Mouse (Mus musculus): ENCODE data around the gene Ccdc190.
A peak's percentile ranks its signal among the peaks of the same experiment; 100 is the strongest.

The Ccdc190 gene

GRCm38 (mm10) chr1:169932122-169932746 is 3.8 kb downstream of the Ccdc190 start:
- no peak for DNase-seq (ENCODE audit: extremely low spot score, low read depth, low spot score)

- DNase-seq (ENCODE audit: extremely low spot score, low read depth, low spot score) = no peak
These were observed 5.7 kb downstream of the Ccdc190 start for GRCm38 (mm10) chr1:169934005-169934725.

GRCm38 (mm10) chr1:169939345-169939744 is 10.9 kb downstream of the Ccdc190 start:
- no peak for DNase-seq (ENCODE audit: extremely low spot score, low read depth, low spot score)

GRCm38 (mm10) chr1:169946004-169946403 is 17.6 kb downstream of the Ccdc190 start:
- DNase-seq (ENCODE audit: extremely low spot score, low read depth, low spot score) = no peak

- no peak for DNase-seq (ENCODE audit: extremely low spot score, low read depth, low spot score)
These were observed 19.2 kb downstream of the Ccdc190 start for GRCm38 (mm10) chr1:169947654-169948053.

GRCm38 (mm10) chr1:169948280-169948679 is 19.8 kb downstream of the Ccdc190 start:
- DNase-seq (ENCODE audit: extremely low spot score, low read depth, low spot score) = no peak

- DNase-seq (ENCODE audit: extremely low spot score, low read depth, low spot score) = no peak
These were observed 20.4 kb downstream of the Ccdc190 start for GRCm38 (mm10) chr1:169948866-169949265.

GRCm38 (mm10) chr1:169949981-169950380 is 21.5 kb downstream of the Ccdc190 start:
- no peak for DNase-seq (ENCODE audit: extremely low spot score, low read depth, low spot score)

GRCm38 (mm10) chr1:169950651-169951050 is 22.2 kb downstream of the Ccdc190 start:
- DNase-seq (ENCODE audit: extremely low spot score, low read depth, low spot score) = no peak

- DNase-seq (ENCODE audit: extremely low spot score, low read depth, low spot score) = no peak
These were observed 23.1 kb downstream of the Ccdc190 start for GRCm38 (mm10) chr1:169951561-169951960.

- no peak for DNase-seq (ENCODE audit: extremely low spot score, low read depth, low spot score)
These were observed 24.2 kb downstream of the Ccdc190 start for GRCm38 (mm10) chr1:169952636-169953035.

- DNase-seq (ENCODE audit: extremely low spot score, low read depth, low spot score) = no peak
These were observed 24.7 kb downstream of the Ccdc190 start for GRCm38 (mm10) chr1:169953106-169953505.

GRCm38 (mm10) chr1:169968792-169969515 is 40.5 kb downstream of the Ccdc190 start, which contains the start of gene Hsd17b7:
Gene Hsd17b7, minus strand, starts transcription at chr1:169969241.
- DNase-seq (ENCODE audit: extremely low spot score, low read depth, low spot score) = peak; percentile 93

GRCm38 (mm10) chr1:169969516-169969886 is 41.1 kb downstream of the Ccdc190 start:
- no peak for DNase-seq (ENCODE audit: extremely low spot score, low read depth, low spot score)

GRCm38 (mm10) chr1:169970936-169971335 is 42.5 kb downstream of the Ccdc190 start:
- DNase-seq (ENCODE audit: extremely low spot score, low read depth, low spot score) = no peak

GRCm38 (mm10) chr1:169971998-169972397 is 43.5 kb downstream of the Ccdc190 start:
- no peak for DNase-seq (ENCODE audit: extremely low spot score, low read depth, low spot score)

- DNase-seq (ENCODE audit: extremely low spot score, low read depth, low spot score) = no peak
These were observed 49.2 kb downstream of the Ccdc190 start for GRCm38 (mm10) chr1:169977621-169978020.
